Mouse (Mus musculus): ENCODE measurements around the gene Opcml. TPM values are rescaled to one million over a fixed set of nuclear protein-coding genes. Genes with fewer than 3 reads are reported as not detected.

The Opcml gene
- total RNA-seq, 2 experiments from 2014 or later: 1.0 to 1.5 TPM

DNA sequence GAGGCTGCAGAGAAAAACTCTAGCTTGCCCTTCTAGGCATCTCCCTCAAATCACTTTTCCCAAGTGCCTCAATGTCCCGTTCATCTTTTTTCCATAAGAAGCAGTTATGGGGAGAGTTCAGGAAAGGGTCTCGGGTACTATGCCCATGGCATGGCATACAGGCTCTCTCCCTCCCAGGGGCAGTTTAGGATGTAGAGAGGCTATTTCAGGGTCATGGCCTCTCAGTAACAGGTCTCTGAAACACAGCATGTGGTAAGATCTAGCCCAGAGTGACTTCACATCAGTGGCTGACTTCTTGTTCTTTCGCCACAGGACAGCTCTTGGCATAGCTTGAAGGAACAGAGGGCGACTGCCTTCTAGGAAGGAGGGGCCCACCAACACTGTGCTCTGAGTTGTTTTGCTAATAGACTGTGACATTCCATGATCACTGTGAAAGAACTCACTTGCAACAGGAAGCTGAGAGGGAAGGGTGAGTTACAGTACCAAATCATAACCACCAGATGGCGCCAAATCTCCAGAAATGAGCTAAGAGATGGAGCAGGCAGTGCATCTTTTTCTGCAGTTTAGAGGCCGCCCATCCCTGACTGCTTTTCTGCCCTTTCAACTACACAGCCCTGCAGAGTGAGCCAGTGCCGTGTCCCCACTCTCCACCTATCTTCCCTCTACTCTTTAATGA lies 470.6 kb downstream of the Opcml start:
- Histone ChIP-seq H3K4me3 (no peak overlapping the region), H3K27ac (no peak overlapping the region)
- peak; percentile 85 for TF ChIP-seq CTCF (IDR thresholded peaks at IDR 0.05)
- peak; percentile 66 for DNase-seq
- intact Hi-C loops (cut with DNase I): loop anchor here (5.0 to 10.0 kb wide), 3 partner anchors 144 to 1381 kb away; no protein-coding TSS in a partner anchor

DNA sequence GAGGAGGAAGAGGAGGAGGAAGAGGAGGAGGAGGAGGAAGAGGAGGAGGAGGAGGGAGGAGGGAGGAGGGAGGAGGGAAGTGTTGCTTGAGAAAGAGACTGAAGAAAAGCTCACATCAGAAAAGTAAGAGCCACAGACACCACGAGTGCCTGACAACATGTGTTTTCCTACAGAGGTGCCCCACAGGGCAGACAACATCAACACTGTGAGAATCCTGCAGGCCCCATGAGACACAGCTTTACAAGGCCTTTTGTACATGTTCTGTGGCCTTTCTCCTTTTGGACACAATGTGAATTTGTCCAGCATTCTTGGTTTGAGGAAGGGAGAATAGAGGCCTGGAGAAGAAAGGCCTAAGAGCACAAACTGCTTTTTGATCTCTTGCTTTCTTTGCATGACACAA lies 471.4 kb downstream of the Opcml start:
- Histone ChIP-seq H3K4me3 (no peak overlapping the region), H3K27ac (no peak overlapping the region)
- TF ChIP-seq CTCF (IDR thresholded peaks at IDR 0.05): no peak
- DNase-seq: no peak
- intact Hi-C loops (cut with DNase I): loop anchor here (5.0 to 10.0 kb wide), 3 partner anchors 143 to 1380 kb away; no protein-coding TSS in a partner anchor

DNA sequence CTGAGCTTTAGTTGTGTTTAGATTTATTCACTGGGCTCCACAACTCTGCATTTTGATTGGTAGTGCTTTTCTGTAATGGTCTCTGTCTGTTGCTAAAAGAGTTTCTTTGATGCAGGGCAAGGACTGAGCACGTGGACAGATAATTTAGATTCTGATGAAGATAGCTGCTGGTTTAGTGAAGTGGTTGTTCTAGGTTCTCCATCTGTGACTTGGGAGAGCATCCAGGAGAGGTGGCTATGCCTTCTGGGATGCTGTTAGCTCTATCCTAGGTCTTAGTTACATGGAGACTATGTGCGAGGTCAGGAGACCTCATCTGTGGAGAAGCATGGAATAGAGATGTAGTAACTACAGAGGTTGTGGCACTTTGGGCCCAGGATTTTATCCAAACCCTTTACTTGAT lies 472.3 kb downstream of the Opcml start:
- TF ChIP-seq CTCF (IDR thresholded peaks at IDR 0.05): no peak
- no peak for DNase-seq
- no peak overlapping the region for H3K27ac ChIP-seq
- no peak overlapping the region for H3K4me3 ChIP-seq
- intact Hi-C loops (cut with DNase I): loop anchor here (5.0 to 10.0 kb wide), 3 partner anchors 142 to 1379 kb away; no protein-coding TSS in a partner anchor

DNA sequence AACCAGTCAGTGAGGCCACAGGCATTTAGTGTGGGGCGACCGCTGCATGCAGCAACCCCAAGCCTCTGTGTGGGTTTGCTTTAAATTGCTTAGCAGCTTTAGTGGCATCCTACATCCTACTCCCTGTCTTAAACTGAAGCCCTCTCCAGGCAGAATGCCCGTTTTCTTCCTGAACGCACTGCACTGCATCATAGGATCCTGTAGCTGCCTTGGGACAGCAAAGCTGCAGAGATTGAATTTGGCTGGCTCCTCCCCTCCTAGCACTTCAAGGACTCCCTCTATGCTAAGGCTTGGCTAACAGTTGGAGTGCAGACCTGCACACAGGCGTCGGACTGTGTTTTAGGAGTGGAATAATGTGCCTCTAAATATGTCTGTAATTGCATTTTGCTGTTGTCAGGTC lies 474.2 kb downstream of the Opcml start:
- intact Hi-C loops (cut with DNase I): loop anchor here (5.0 to 10.0 kb wide), 3 partner anchors 140 to 1378 kb away; no protein-coding TSS in a partner anchor
- Histone ChIP-seq H3K4me3 (no peak overlapping the region), H3K27ac (no peak overlapping the region)
- TF ChIP-seq CTCF (IDR thresholded peaks at IDR 0.05): no peak
- no peak for DNase-seq

DNA sequence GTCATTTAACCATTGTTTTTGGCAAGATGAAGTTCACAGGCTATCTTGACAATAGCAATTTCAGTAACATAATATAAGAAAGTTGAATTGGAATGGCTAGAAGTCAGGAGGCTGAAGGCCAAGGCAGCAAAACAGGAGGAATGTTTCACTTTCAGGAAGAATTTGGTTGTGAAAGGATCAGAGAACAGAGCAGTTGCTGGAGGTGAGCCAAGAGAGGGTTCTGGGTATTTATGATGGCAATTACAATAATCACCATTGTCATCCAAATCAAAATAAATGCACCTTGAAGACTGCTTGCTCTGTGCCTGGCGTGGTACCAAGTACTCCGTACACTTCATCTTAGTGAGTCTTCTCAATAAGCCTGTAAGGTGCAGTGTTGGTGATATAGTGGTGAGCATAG lies 483.2 kb downstream of the Opcml start:
- intact Hi-C loops (cut with DNase I): no loop called here
- no peak for DNase-seq
- H3K27ac ChIP-seq: no peak overlapping the region
- no peak overlapping the region for H3K4me3 ChIP-seq
- TF ChIP-seq CTCF (IDR thresholded peaks at IDR 0.05): no peak

DNA sequence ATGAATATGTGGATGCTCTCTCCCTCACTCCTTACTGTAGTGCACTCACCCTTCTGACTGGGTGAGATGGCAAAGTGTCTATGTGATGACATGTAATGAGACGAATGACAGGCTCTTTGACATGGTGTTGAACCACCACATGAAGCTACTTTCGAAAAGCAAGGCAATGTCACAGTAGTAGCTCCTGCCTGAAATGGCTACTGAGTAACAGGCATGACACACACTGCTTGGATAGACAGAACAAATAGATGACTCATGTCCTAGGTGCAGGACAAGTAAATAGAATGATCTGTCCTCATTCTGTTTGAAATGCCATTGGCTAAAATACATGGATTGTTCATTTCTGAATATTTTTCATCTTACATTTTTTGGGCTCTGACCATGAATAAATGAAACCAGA lies 488.0 kb downstream of the Opcml start:
- Histone ChIP-seq H3K27ac (no peak overlapping the region), H3K4me3 (no peak overlapping the region)
- TF ChIP-seq CTCF (IDR thresholded peaks at IDR 0.05): no peak
- intact Hi-C loops (cut with DNase I): no loop called here
- DNase-seq: no peak

DNA sequence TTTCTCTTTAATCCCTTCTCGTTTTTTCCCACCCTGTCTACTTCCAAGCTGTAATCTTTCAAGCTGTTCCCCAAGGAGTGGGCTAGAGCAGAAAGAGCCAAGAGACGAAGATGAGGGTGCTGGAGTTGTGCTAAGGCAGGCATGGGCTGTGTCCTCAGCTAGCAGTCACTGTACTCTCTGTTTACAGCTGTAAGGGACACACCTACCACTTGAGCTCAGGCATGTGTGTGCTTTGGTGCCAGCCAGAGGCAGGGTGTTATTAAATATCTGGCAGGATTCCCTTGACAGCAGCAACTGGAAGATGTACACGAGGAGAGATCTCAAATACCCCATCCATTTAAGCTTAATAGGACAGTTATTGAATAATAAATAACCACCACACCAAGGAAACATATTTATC lies 490.4 kb downstream of the Opcml start:
- TF ChIP-seq CTCF (IDR thresholded peaks at IDR 0.05): no peak
- intact Hi-C loops (cut with DNase I): no loop called here
- Histone ChIP-seq H3K4me3 (no peak overlapping the region), H3K27ac (peak overlapping the region; percentile 58)
- DNase-seq: no peak

DNA sequence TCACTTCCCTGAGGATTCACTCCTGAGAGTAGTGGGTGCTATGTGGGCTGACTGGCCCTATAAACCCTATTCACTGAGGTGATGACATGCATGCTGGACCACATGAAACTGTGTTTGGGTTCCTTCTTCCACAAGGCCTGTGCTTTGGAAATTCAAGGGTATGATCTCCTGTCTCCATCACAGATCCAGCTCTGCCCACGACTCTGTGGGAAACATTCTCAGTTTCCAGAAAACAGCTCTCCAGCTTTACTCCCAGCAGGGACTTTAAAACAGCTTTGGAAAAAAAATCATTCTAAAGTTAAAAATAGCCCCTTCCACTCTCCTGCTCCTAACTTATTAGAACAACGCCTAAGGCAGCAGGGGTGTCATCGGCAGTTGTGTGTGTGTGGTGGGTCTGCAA lies 491.0 kb downstream of the Opcml start:
- no peak for DNase-seq
- intact Hi-C loops (cut with DNase I): no loop called here
- Histone ChIP-seq H3K27ac (peak overlapping the region; percentile 58), H3K4me3 (no peak overlapping the region)
- no peak for TF ChIP-seq CTCF (IDR thresholded peaks at IDR 0.05)

DNA sequence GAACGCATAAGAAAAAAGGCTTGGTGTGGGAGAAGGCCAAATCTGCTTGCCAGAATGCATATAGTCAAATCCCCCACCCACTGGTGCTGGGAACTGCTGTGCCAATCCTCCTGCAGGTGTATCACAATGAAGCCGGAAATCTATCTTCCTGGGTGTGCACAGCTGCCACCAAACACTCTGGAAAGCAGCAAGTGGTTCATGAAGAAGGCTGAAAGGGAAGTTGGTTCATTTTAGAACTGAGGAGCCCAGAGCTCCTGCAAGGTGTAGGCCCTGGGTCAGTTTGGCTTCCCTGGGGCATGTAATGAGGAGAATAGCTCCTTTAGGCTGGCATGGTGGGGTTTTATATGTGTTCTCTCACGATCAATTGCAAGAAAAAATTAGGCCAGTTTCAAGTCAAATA lies 494.4 kb downstream of the Opcml start:
- intact Hi-C loops (cut with DNase I): no loop called here
- Histone ChIP-seq H3K4me3 (no peak overlapping the region), H3K27ac (no peak overlapping the region)
- TF ChIP-seq CTCF (IDR thresholded peaks at IDR 0.05): no peak
- DNase-seq: no peak

DNA sequence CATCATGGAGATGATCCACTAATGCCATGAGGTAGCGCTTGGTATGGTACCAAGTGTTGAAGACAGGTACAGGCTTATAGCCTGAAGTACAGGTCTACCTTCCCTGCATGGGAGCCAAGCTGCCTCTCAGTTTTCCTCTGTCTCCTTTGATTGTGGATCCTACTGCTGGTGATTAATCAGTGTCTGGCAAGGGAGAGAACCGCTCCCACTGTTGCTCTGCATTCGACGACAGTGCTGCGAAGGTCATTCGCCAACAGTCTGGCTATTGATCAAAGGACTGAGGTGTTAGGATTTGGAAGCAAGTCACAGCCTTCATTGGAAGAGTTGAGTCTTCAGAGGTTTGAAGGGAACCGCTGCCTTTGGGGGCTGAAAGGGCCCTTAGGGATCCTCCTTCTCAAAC lies 495.8 kb downstream of the Opcml start:
- intact Hi-C loops (cut with DNase I): no loop called here
- Histone ChIP-seq H3K27ac (no peak overlapping the region), H3K4me3 (no peak overlapping the region)
- TF ChIP-seq CTCF (IDR thresholded peaks at IDR 0.05): no peak
- no peak for DNase-seq

DNA sequence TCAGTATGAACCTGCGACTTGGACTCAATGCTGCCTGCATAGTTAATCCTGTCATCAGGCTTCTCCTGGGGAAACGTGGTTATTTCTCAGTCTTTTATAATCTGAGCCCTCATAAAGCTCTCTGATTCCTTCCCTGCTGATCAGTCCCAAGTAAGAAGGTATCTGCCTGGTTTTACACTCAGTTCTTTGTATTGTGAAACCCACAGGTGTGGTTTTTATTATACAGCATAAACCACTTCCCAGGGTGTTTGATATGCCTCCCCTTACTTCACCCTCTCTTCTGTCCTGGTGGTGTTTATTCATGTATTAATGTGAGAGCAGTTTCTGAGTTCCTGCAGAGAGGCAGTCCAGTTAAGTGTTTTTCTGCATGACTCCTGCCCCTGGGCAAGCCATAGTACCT lies 496.9 kb downstream of the Opcml start:
- no peak for TF ChIP-seq CTCF (IDR thresholded peaks at IDR 0.05)

DNA sequence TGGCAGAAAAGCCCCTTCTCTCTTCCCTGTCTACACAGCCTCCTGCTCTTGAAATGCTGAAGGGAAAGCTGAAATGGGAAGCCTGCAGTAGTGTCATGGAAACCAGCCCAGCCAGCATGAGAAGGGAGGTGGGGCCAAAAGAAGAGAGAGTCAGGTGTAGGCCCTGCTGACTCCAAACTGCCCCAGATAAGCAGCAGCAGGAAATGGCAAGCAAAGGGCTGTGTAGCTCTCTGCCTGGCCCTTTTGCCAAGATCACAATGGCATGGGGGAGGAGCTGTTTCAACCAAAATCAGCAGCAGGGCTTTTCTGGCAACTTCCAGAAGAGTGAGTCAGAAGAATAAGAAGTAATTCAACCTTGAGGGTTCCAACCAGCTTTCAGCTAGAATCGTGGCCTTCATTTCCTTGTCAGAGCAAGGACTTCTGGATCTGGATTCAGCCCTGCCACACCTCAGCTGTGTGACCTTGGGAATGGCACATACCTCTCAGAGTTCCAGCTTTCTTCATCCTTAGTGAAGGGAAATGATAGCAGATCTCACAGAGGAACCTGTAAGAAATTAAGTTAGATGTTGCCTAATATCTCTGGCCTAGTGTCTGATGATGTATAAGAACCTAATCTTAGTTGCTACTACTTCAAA lies 499.2 kb downstream of the Opcml start:
- no peak overlapping the region for H3K27ac ChIP-seq
- no peak for DNase-seq
- intact Hi-C loops (cut with DNase I): no loop called here
- no peak for TF ChIP-seq CTCF (IDR thresholded peaks at IDR 0.05)
- H3K4me3 ChIP-seq: no peak overlapping the region

More for the DNA sequence above, 496.9 kb downstream of the Opcml start:
- Histone ChIP-seq H3K27ac (no peak overlapping the region), H3K4me3 (no peak overlapping the region)
- DNase-seq: no peak
- intact Hi-C loops (cut with DNase I): no loop called here

DNA sequence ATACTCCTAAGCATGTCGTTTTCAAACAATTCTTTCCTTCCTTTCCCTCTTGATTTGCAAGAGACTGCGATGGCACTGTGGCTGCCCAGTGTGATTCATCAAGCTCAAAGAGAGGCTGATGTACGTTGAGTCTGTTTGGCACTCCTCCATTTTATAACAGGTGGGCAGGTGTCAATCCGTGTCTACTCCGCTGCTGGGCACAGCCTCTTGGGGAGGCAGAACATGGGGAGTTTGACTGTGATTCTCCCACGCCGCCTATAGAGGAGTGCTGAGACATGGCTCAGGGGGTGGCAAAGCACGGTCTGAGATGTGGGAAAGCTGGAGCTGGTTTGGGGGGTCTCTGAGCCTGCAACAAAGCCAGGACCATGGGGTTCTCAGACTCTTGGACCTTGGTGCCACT lies 513.1 kb downstream of the Opcml start:
- no peak overlapping the region for H3K27ac ChIP-seq
- no peak for DNase-seq
- H3K4me3 ChIP-seq: no peak overlapping the region
- no peak for TF ChIP-seq CTCF (IDR thresholded peaks at IDR 0.05)
- intact Hi-C loops (cut with DNase I): no loop called here

All from gastrocnemius, adult 2 months (tissue).